Mouse (Mus musculus): ENCODE measurements around the gene Zfp583. TPM values are rescaled to one million over a fixed set of nuclear protein-coding genes. Genes with fewer than 3 reads are reported as not detected.
"Not testable (repeated sequence)": the region's sequence is repeated elsewhere in the genome, so short reads cannot be mapped to it uniquely, and the experiment has no call there.

Zfp583 gene
- polyA plus RNA-seq, 1 experiment from 2014 or later = 4.0 TPM

DNA sequence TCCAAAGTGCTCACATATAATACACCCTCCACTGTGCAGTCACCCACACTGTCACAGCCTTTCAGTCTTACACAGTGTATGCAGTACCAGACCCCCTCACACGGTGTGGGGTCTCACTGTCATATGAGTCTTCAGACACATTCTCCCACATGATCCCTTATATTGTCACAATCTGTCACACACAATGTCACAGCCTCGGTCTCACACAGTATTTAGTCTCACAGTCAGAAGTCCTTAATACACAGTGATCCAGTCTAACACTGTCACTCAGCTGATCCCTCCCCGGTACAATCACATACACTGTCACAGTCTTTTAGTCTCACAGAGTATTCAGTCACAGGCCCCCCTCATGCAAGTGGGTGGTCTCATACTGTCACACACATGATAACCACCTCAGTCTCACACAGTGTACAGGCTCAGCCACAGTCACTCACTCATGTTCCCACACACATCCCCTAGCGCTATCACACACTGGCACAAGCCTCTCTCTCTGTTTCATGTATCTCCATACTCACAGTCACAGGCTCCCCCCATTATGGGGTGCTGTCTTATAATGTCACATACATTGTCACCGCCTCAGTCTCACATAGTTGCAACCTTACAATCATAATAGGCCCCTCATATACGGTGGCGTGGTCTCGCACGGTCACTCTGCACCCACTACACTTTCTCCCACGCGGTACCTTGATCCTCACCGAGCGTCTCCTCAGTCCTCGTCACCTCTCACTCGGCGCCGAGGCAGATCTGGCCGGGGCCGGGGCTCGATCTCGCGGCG is 440 bp downstream of the Zfp583 start:
- Histone ChIP-seq H3K9ac (ENCODE audit: low read length) (peak overlapping the region; percentile 78), H3K4me2 (ENCODE audit: low read length) (peak overlapping the region; percentile 80), H3K27me3 (replicated peaks; ENCODE audit: control insufficient read depth, insufficient read depth, low read length) (no peaks in the 10 kb centered on the region), H3K9me3 (ENCODE audit: control insufficient read depth, low read length) (no peaks in the 10 kb centered on the region), H3K4me1 (replicated peaks; ENCODE audit: control insufficient read depth, insufficient read depth, low read length) (0 out of 2 replicates have a peak, but pooled peaks cover 3% of the 10 kb centered on the region), H3K27ac (ENCODE audit: low read depth) (peak overlapping the region; percentile 77), H3K36me3 (ENCODE audit: control insufficient read depth, insufficient read depth, low read length) (peaks cover 6% of the 10 kb centered on the region; the same call in 1 of the 2 replicates), H3K4me3 (ENCODE audit: low read depth, low read length) (peak overlapping the region; percentile 64)
- DNase-seq (ENCODE audit: low spot score) (no peak), ATAC-seq (replicated peaks; ENCODE audit: low FRiP score, low TSS enrichment, low read depth) (peak; percentile 76)
- WGBS = 18% methylated on average over 23 of the region's 23 CpGs

- H3K4me2 ChIP-seq (ENCODE audit: low read length); DNase-seq (ENCODE audit: low spot score); H3K4me1 ChIP-seq (replicated peaks; ENCODE audit: control insufficient read depth, insufficient read depth, low read length); H3K9me3 ChIP-seq (ENCODE audit: control insufficient read depth, low read length); H3K4me3 ChIP-seq (ENCODE audit: low read depth, low read length); H3K27ac ChIP-seq (ENCODE audit: low read depth); ATAC-seq (replicated peaks; ENCODE audit: low FRiP score, low TSS enrichment, low read depth); H3K9ac ChIP-seq (ENCODE audit: low read length); H3K27me3 ChIP-seq (replicated peaks; ENCODE audit: control insufficient read depth, insufficient read depth, low read length): not testable (repeated sequence)
- 73% methylated on average over 11 of the region's 11 CpGs for WGBS
- peaks cover 24% of the 10 kb centered on the region; the same call in 1 of the 2 replicates for H3K36me3 ChIP-seq (ENCODE audit: control insufficient read depth, insufficient read depth, low read length)
Measured at GRCm38 (mm10) chr7:6300796-6301195, 30.3 kb downstream of the Zfp583 start.

DNA sequence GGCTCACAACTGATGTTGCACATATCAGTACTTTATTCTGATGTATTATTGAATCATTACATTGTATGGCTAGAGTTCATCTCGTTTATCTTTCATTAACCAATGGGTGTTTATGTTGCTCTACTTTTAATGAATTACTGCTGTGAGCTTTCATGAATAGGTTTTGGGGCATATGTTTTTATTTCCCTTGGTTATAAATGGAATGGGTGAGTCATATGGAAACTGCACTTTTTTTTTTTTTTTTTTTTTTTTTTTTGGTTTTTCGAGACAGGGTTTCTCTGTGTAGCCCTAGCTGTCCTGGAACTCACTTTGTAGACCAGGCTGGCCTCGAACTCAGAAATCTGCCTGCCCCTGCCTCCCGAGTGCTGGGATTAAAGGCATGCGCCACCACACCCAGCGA is 40.0 kb downstream of the Zfp583 start:
- 91% methylated on average over 5 of the region's 6 CpGs for WGBS
- H3K36me3 ChIP-seq (ENCODE audit: control insufficient read depth, insufficient read depth, low read length) = peaks cover 10% of the 10 kb centered on the region; the same call in 1 of the 2 replicates
- not testable (repeated sequence) for H3K9me3 ChIP-seq (ENCODE audit: control insufficient read depth, low read length); H3K4me3 ChIP-seq (ENCODE audit: low read depth, low read length); H3K27me3 ChIP-seq (replicated peaks; ENCODE audit: control insufficient read depth, insufficient read depth, low read length); H3K27ac ChIP-seq (ENCODE audit: low read depth); H3K4me1 ChIP-seq (replicated peaks; ENCODE audit: control insufficient read depth, insufficient read depth, low read length); H3K4me2 ChIP-seq (ENCODE audit: low read length); DNase-seq (ENCODE audit: low spot score); ATAC-seq (replicated peaks; ENCODE audit: low FRiP score, low TSS enrichment, low read depth); H3K9ac ChIP-seq (ENCODE audit: low read length)

- 24% methylated on average over 15 of the region's 15 CpGs for WGBS
- Histone ChIP-seq H3K4me2 (ENCODE audit: low read length) (peak overlapping the region; percentile 49), H3K27me3 (replicated peaks; ENCODE audit: control insufficient read depth, insufficient read depth, low read length) (no peaks in the 10 kb centered on the region), H3K4me1 (replicated peaks; ENCODE audit: control insufficient read depth, insufficient read depth, low read length) (peaks cover 9% of the 10 kb centered on the region; the same call in 1 of the 2 replicates), H3K36me3 (ENCODE audit: control insufficient read depth, insufficient read depth, low read length) (0 out of 2 replicates have a peak, but pooled peaks cover 4% of the 10 kb centered on the region), H3K9me3 (ENCODE audit: control insufficient read depth, low read length) (no peaks in the 10 kb centered on the region), H3K4me3 (ENCODE audit: low read depth, low read length) (peak overlapping the region; percentile 38), H3K27ac (ENCODE audit: low read depth) (no peak overlapping the region), H3K9ac (ENCODE audit: low read length) (peak overlapping the region; percentile 34)
- DNase-seq (ENCODE audit: low spot score) (peak; percentile 60), ATAC-seq (replicated peaks; ENCODE audit: low FRiP score, low TSS enrichment, low read depth) (peak; percentile 10; the same call in 1 of the 2 replicates)
Measured at GRCm38 (mm10) chr7:6286921-6287531, 44.1 kb downstream of the Zfp583 start.

DNA sequence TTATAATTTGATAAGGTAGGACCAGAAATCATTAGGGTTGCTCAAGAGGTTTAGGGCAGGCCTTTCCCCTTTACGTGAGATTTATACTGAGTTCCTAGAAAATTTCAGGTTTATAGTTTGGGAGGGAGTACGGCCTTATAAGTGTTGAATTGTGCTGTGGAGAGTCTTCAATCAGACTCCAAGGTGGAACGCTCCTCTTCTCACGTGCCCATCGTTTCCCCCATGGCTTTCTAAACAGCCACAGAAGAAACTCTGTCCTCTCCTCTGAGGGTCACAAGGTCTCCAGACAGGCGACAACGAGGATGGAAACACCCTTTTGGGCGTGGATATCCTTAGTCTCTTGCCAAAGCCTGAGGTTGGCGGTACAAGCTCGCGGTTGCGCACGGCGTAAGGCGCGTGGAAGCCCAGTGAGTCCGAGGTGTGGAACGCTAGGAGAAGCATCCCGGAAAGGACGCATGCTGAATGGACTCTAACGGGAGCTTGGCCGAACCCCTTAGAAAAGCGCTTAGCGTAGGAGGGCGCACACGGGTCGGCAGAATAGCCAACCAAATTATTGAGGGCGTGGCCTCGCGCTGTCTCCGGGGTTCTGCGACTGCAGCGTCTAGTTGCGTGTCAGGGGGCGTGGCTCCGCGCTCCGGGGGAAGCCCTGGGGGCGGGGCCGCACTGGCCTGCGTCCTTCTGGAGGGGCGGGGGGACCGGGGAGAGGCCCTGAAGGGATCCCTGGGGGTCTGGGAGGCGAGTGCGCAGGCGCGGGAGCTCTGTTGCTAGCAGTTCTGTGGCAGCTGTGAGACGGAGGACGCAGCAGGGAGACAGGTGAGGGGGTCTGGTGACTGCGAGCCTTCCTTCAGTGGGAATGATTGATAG is 45.0 kb downstream of the Zfp583 start, which contains the start of gene Zfp667:
Gene Zfp667 (plus strand): TSS at position 738 of the 864 bp plus-strand sequence.
- ATAC-seq (replicated peaks; ENCODE audit: low FRiP score, low TSS enrichment, low read depth) (peak; percentile 80), DNase-seq (ENCODE audit: low spot score) (peak; percentile 97)
- Histone ChIP-seq H3K4me1 (replicated peaks; ENCODE audit: control insufficient read depth, insufficient read depth, low read length) (peaks cover 9% of the 10 kb centered on the region; the same call in 1 of the 2 replicates), H3K36me3 (ENCODE audit: control insufficient read depth, insufficient read depth, low read length) (0 out of 2 replicates have a peak, but pooled peaks cover 4% of the 10 kb centered on the region), H3K4me2 (ENCODE audit: low read length) (peak within 1 kb of the TSS; percentile 49), H3K27me3 (replicated peaks; ENCODE audit: control insufficient read depth, insufficient read depth, low read length) (no peaks in the 10 kb centered on the region), H3K9me3 (ENCODE audit: control insufficient read depth, low read length) (no peaks in the 10 kb centered on the region), H3K9ac (ENCODE audit: low read length) (peak within 1 kb of the TSS; percentile 38), H3K4me3 (ENCODE audit: low read depth, low read length) (peak within 1 kb of the TSS; percentile 38), H3K27ac (ENCODE audit: low read depth) (peak within 1 kb of the TSS; percentile 52)
- 3% methylated on average over 50 of the region's 50 CpGs for WGBS

- H3K27ac ChIP-seq (ENCODE audit: low read depth) = no peak overlapping the region
- H3K4me2 ChIP-seq (ENCODE audit: low read length) = peak overlapping the region; percentile 49; the same call in 1 of the 2 replicates
Measured at GRCm38 (mm10) chr7:6285366-6285765, 45.7 kb downstream of the Zfp583 start.

GRCm38 (mm10) chr7:6284442-6285012 is 46.6 kb downstream of the Zfp583 start:
- H3K27me3 ChIP-seq (replicated peaks; ENCODE audit: control insufficient read depth, insufficient read depth, low read length) = no peaks in the 10 kb centered on the region
- DNase-seq (ENCODE audit: low spot score) = no peak
- no peak overlapping the region for H3K4me2 ChIP-seq (ENCODE audit: low read length)
- H3K9ac ChIP-seq (ENCODE audit: low read length) = no peak overlapping the region
- WGBS = 81% methylated on average over 4 of the region's 4 CpGs
- H3K4me1 ChIP-seq (replicated peaks; ENCODE audit: control insufficient read depth, insufficient read depth, low read length) = peaks cover 9% of the 10 kb centered on the region; the same call in 1 of the 2 replicates
- H3K36me3 ChIP-seq (ENCODE audit: control insufficient read depth, insufficient read depth, low read length) = no peaks in the 10 kb centered on the region
- H3K4me3 ChIP-seq (ENCODE audit: low read depth, low read length) = no peak overlapping the region
- no peak overlapping the region for H3K27ac ChIP-seq (ENCODE audit: low read depth)
- no peaks in the 10 kb centered on the region for H3K9me3 ChIP-seq (ENCODE audit: control insufficient read depth, low read length)
- no peak for ATAC-seq (replicated peaks; ENCODE audit: low FRiP score, low TSS enrichment, low read depth)

More at GRCm38 (mm10) chr7:6285366-6285765, 45.7 kb downstream of the Zfp583 start:
- no peaks in the 10 kb centered on the region for H3K36me3 ChIP-seq (ENCODE audit: control insufficient read depth, insufficient read depth, low read length)
- no peaks in the 10 kb centered on the region for H3K27me3 ChIP-seq (replicated peaks; ENCODE audit: control insufficient read depth, insufficient read depth, low read length)
- no peak for DNase-seq (ENCODE audit: low spot score)
- H3K4me3 ChIP-seq (ENCODE audit: low read depth, low read length) = peak overlapping the region; percentile 38; the same call in 1 of the 2 replicates
- H3K9me3 ChIP-seq (ENCODE audit: control insufficient read depth, low read length) = no peaks in the 10 kb centered on the region
- ATAC-seq (replicated peaks; ENCODE audit: low FRiP score, low TSS enrichment, low read depth) = no peak
- no peak overlapping the region for H3K9ac ChIP-seq (ENCODE audit: low read length)
- H3K4me1 ChIP-seq (replicated peaks; ENCODE audit: control insufficient read depth, insufficient read depth, low read length) = peaks cover 9% of the 10 kb centered on the region; the same call in 1 of the 2 replicates
- 84% methylated on average over 6 of the region's 6 CpGs for WGBS
